Mouse (Mus musculus) liver, adult (tissue): ENCODE measurements around the gene Ncbp2.

Experiments
- GATA4 ChIP-seq: IDR thresholded peaks from 2 replicates; pipeline ENCODE4 v1.6.1; 2014; ENCODE audit warnings: mild to moderate bottlenecking, low read length; ENCODE audit not compliant: insufficient replicate concordance

The Ncbp2 gene

GRCm38 (mm10) chr16:31993195-31993594 lies 44.9 kb downstream of the Ncbp2 start:
- no peak for TF ChIP-seq GATA4

GRCm38 (mm10) chr16:31993946-31994345 lies 45.6 kb downstream of the Ncbp2 start:
- no peak for TF ChIP-seq GATA4

- TF ChIP-seq GATA4 = no peak
These were observed 48.1 kb downstream of the Ncbp2 start for GRCm38 (mm10) chr16:31996371-31996770.

- TF ChIP-seq GATA4 = peak; percentile 50; the same call in 1 of the 2 replicates
These were observed 54.5 kb downstream of the Ncbp2 start, which contains the start of gene Senp5 for GRCm38 (mm10) chr16:32002509-32003477. Gene Senp5, minus strand, starts transcription at chr16:32003287.

GRCm38 (mm10) chr16:32004731-32005130 lies 56.4 kb downstream of the Ncbp2 start:
- no peak for TF ChIP-seq GATA4

GRCm38 (mm10) chr16:32008529-32009293 lies 60.4 kb downstream of the Ncbp2 start:
- TF ChIP-seq GATA4 = no peak

GRCm38 (mm10) chr16:32009913-32010312 lies 61.6 kb downstream of the Ncbp2 start:
- no peak for TF ChIP-seq GATA4

GRCm38 (mm10) chr16:32010330-32010729 lies 62.0 kb downstream of the Ncbp2 start:
- TF ChIP-seq GATA4 = no peak
